Mouse (Mus musculus): ENCODE measurements around the gene Sik3.

DNA sequence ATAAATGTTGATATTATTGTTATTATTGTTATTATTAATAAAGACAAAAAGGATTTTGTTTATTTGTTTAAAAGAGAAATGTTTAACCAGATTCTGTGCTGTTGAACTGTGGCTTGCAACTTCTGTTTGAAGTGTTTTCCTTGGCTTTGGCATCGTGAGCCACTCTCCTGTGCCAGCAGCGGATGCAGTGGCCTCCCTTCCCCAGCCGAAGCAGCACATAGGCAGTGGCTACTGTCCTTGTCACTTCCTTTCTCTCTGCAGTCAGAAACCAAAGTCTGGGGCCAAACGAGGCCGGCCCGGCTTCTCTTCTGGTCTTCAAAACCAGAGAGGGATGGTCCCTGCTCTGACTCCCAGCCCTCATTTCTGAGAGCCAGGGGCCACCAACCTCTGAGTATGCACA is 210.5 kb downstream of the Sik3 start:
- TF ChIP-seq CTCF (IDR thresholded peaks at IDR 0.05; ENCODE audit: extremely low read depth, insufficient read depth, low read length), result no peak
- no peak for TF ChIP-seq POLR2A (IDR thresholded peaks at IDR 0.05; ENCODE audit: extremely low read depth, insufficient read depth, low read length)

Measured in cortical plate, adult 2 months (tissue).